Mouse (Mus musculus): ENCODE results near the gene Srpr. TPM values are rescaled to one million over a fixed set of nuclear protein-coding genes. Genes with fewer than 3 reads are reported as not detected.

The Srpr gene
- total RNA-seq, 1 experiment from 2014 or later: 63.5 TPM

- no peak for ATAC-seq (ENCODE audit: extremely low read depth, insufficient number of reproducible peaks, low FRiP score, poor library complexity, severe bottlenecking)
Observed at GRCm38 (mm10) chr9:35238915-35239571, 39.1 kb downstream of the Srpr start.

GRCm38 (mm10) chr9:35239734-35240133, 39.8 kb downstream of the Srpr start:
- ATAC-seq (ENCODE audit: extremely low read depth, insufficient number of reproducible peaks, low FRiP score, poor library complexity, severe bottlenecking): no peak

GRCm38 (mm10) chr9:35247405-35247804, 47.4 kb downstream of the Srpr start:
- no peak for ATAC-seq (ENCODE audit: extremely low read depth, insufficient number of reproducible peaks, low FRiP score, poor library complexity, severe bottlenecking)

GRCm38 (mm10) chr9:35249476-35249875, 49.5 kb downstream of the Srpr start:
- ATAC-seq (ENCODE audit: extremely low read depth, insufficient number of reproducible peaks, low FRiP score, poor library complexity, severe bottlenecking): no peak

GRCm38 (mm10) chr9:35257365-35257764, 57.4 kb downstream of the Srpr start:
- ATAC-seq (ENCODE audit: extremely low read depth, insufficient number of reproducible peaks, low FRiP score, poor library complexity, severe bottlenecking): no peak

- no peak for ATAC-seq (ENCODE audit: extremely low read depth, insufficient number of reproducible peaks, low FRiP score, poor library complexity, severe bottlenecking)
Observed at GRCm38 (mm10) chr9:35262418-35262817, 62.4 kb downstream of the Srpr start.

GRCm38 (mm10) chr9:35263431-35263830, 63.5 kb downstream of the Srpr start:
- ATAC-seq (ENCODE audit: extremely low read depth, insufficient number of reproducible peaks, low FRiP score, poor library complexity, severe bottlenecking): no peak

- ATAC-seq (ENCODE audit: extremely low read depth, insufficient number of reproducible peaks, low FRiP score, poor library complexity, severe bottlenecking): no peak
Observed at GRCm38 (mm10) chr9:35264509-35264908, 64.5 kb downstream of the Srpr start.

- peak; percentile 79 for ATAC-seq (ENCODE audit: extremely low read depth, insufficient number of reproducible peaks, low FRiP score, poor library complexity, severe bottlenecking)
Observed at GRCm38 (mm10) chr9:35267146-35267975, 67.4 kb downstream of the Srpr start, which contains the start of the genes Fam118b and Rpusd4. Fam118b (minus strand) TSS chr9:35267805. Rpusd4 (plus strand) TSS chr9:35267865.

- ATAC-seq (ENCODE audit: extremely low read depth, insufficient number of reproducible peaks, low FRiP score, poor library complexity, severe bottlenecking): 0 out of 2 replicates have a peak, but pooled peaks have one; percentile 4
Observed at GRCm38 (mm10) chr9:35267976-35268715, 68.2 kb downstream of the Srpr start.

GRCm38 (mm10) chr9:35277855-35278365, 77.9 kb downstream of the Srpr start:
- no peak for ATAC-seq (ENCODE audit: extremely low read depth, insufficient number of reproducible peaks, low FRiP score, poor library complexity, severe bottlenecking)

GRCm38 (mm10) chr9:35278451-35278850, 78.5 kb downstream of the Srpr start:
- no peak for ATAC-seq (ENCODE audit: extremely low read depth, insufficient number of reproducible peaks, low FRiP score, poor library complexity, severe bottlenecking)

GRCm38 (mm10) chr9:35282006-35282850, 82.3 kb downstream of the Srpr start:
- ATAC-seq (ENCODE audit: extremely low read depth, insufficient number of reproducible peaks, low FRiP score, poor library complexity, severe bottlenecking): peak; percentile 76; the same call in 1 of the 2 replicates

GRCm38 (mm10) chr9:35282851-35283200, 82.9 kb downstream of the Srpr start:
- ATAC-seq (ENCODE audit: extremely low read depth, insufficient number of reproducible peaks, low FRiP score, poor library complexity, severe bottlenecking): no peak

- no peak for ATAC-seq (ENCODE audit: extremely low read depth, insufficient number of reproducible peaks, low FRiP score, poor library complexity, severe bottlenecking)
Observed at GRCm38 (mm10) chr9:35283415-35284069, 83.6 kb downstream of the Srpr start.

GRCm38 (mm10) chr9:35284351-35284750, 84.4 kb downstream of the Srpr start:
- no peak for ATAC-seq (ENCODE audit: extremely low read depth, insufficient number of reproducible peaks, low FRiP score, poor library complexity, severe bottlenecking)

GRCm38 (mm10) chr9:35286351-35286750, 86.4 kb downstream of the Srpr start:
- ATAC-seq (ENCODE audit: extremely low read depth, insufficient number of reproducible peaks, low FRiP score, poor library complexity, severe bottlenecking): no peak

- no peak for ATAC-seq (ENCODE audit: extremely low read depth, insufficient number of reproducible peaks, low FRiP score, poor library complexity, severe bottlenecking)
Observed at GRCm38 (mm10) chr9:35289992-35290391, 90.0 kb downstream of the Srpr start.

Measured in neutrophil, adult 5-6 weeks (primary cell).